Mouse (Mus musculus) lung, adult 2 months (tissue): ENCODE data around the gene Dpep1.

ENCODE experiments used
- CTCF ChIP-seq: fragments of 200-500 bp; IDR thresholded peaks from 2 replicates; pipeline ENCODE4 v1.5.1; 2011; ENCODE audit warnings: mild to moderate bottlenecking, low read length, control low read depth; ENCODE audit not compliant: insufficient read depth
- POLR2A ChIP-seq: fragments of 200-500 bp; IDR thresholded peaks from 2 replicates; pipeline ENCODE4 v1.6.1; 2011; ENCODE audit warnings: low read depth, mild to moderate bottlenecking, control low read depth, low read length, borderline replicate concordance; ENCODE audit errors: extremely low read depth

GRCm38 (mm10) chr8:123243053-123243452 is 57.0 kb downstream of the Dpep1 start:
- TF ChIP-seq CTCF (no peak), POLR2A (no peak)
